Mouse (Mus musculus): Measurements from ENCODE around the gene Olfr750.
A peak's percentile ranks its signal among the peaks of the same experiment; 100 is the strongest.

DNA sequence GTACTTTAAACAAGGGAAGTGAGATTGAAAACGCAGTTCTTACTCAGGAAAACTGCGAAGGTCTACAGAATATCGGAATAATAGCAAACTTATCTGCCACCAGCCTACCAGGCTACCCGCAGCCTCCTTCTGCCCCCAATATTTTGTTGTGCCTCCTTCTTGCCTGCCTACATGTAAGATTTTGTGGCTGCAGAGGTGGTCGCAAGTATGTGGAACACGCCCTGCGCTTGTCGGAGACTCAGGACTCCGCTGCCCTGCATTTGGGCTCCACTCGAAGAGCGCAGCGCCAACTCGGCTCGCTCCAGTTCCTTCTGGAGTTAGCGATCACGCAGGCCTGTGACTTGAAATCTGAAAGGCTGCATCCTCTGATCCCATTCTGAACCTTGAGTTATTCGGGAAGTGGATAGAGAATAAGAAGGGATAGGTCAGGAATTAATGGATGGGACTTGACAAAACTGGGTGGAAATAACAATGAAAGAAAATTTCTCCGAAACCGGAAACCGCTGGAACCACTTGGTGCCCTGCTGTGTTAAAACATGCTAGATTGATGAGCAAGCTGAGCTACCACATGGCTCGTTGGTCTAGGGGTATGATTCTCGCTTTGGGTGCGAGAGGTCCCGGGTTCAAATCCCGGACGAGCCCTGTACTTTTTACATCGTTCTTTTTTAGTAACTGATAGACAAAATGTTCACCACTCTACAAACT, 16.0 kb upstream of the Olfr750 start:
- TF ChIP-seq HCFC1 (IDR thresholded peaks at IDR 0.05; ENCODE audit: borderline replicate concordance, insufficient read depth, low read length) (0 out of 2 replicates have a peak, but pooled peaks have one; percentile 29), ZNF384 (IDR thresholded peaks at IDR 0.05; ENCODE audit: low read depth, low read length) (no peak), CHD2 (IDR thresholded peaks at IDR 0.05; ENCODE audit: low read depth, low read length) (no peak)

All from ES-E14 (cell line).